ENCODE assay signal across 9 mouse cellular contexts in genomic region chr2:164725895-164726619, GRCm38 (mm10). TPM values are rescaled to one million over a fixed set of nuclear protein-coding genes. Genes with fewer than 3 reads are reported as not detected.
DNase-seq lines count a peak whose midpoint lies in the region; ATAC-seq and TF ChIP-seq lines count a peak whose summit lies in the region.
"Had no signal": no experiment of that assay in that cellular context is flagged by ENCODE, and none has a peak within 500 bp of the region (broad histone marks: within the 10 kb centered on the region; RNA-seq: fewer than 3 reads in every experiment).

No protein-coding gene starts in this region.

- H3K4me1 ChIP-seq in ES-Bruce4 (ENCODE audit: control insufficient read depth, insufficient read depth, low read length): no peaks in the 10 kb centered on the region
- peaks cover 3% of the 10 kb centered on the region; the same call in 1 of the 2 replicates for H3K4me1 ChIP-seq in small intestine, adult 2 months (ENCODE audit: control insufficient read depth, insufficient read depth, insufficient read length, low read length)

- ATAC-seq in activated CD4-positive, CD25-positive, alpha-beta regulatory T cell, adult 4 months: no peak

- TF ChIP-seq EP300 in ES-Bruce4 (IDR thresholded peaks at IDR 0.05; ENCODE audit: insufficient read depth, low read depth, low read length): no peak

- no peaks in the 10 kb centered on the region for H3K36me3 ChIP-seq in ES-Bruce4 (ENCODE audit: control insufficient read depth, insufficient read depth, low read length, poor library complexity, severe bottlenecking)
- H3K36me3 ChIP-seq in small intestine, adult 2 months (ENCODE audit: control insufficient read depth, insufficient read depth, low read length): no peaks in the 10 kb centered on the region

- H3K27ac ChIP-seq in ES-Bruce4 (ENCODE audit: insufficient read depth, low read length): no peak overlapping the region
- H3K27ac ChIP-seq in small intestine, adult 2 months (ENCODE audit: insufficient read depth, low read depth, low read length): no peak overlapping the region

- TF ChIP-seq POLR2A in ES-Bruce4 (IDR thresholded peaks at IDR 0.05; ENCODE audit: insufficient read depth, low read length): no peak
- no peak for TF ChIP-seq POLR2A in small intestine, adult 2 months (IDR thresholded peaks at IDR 0.05; ENCODE audit: low read depth, low read length)

- no peaks in the 10 kb centered on the region for H3K9me3 ChIP-seq in ES-Bruce4 (replicated peaks; ENCODE audit: control insufficient read depth, insufficient read depth, low read length, poor library complexity, severe bottlenecking)

- 20% methylated on average over 6 of the region's 6 CpGs for WGBS in small intestine, adult 2 months

- H3K4me3 ChIP-seq in ES-Bruce4 (ENCODE audit: low read depth, low read length): no peak overlapping the region
- no peak overlapping the region for H3K4me3 ChIP-seq in small intestine, adult 2 months (ENCODE audit: low read depth, low read length)

- no peak overlapping the region for H3K9ac ChIP-seq in ES-Bruce4 (ENCODE audit: low read depth, poor library complexity, severe bottlenecking)

- peak; percentile 62 for TF ChIP-seq CTCF in ES-Bruce4 (IDR thresholded peaks at IDR 0.05; ENCODE audit: low read depth, low read length)
- TF ChIP-seq CTCF in small intestine, adult 2 months (IDR thresholded peaks at IDR 0.05; ENCODE audit: extremely low read depth, insufficient read length, insufficient replicate concordance, low read depth, low read length): peak; percentile 77; the same call in 1 of the 2 replicates

- DNase-seq in ZHBTc4 (ENCODE audit: low read depth, low spot score): peak; percentile 68
- DNase-seq in embryo, embryonic 11.5 days (ENCODE audit: low read depth, low spot score): peak; percentile 52
- peak; percentile 79 for DNase-seq in heart, postnatal 4 days
- DNase-seq in layer of hippocampus, postnatal 25 days (ENCODE audit: extremely low spot score in 1 of 2, low spot score in 1 of 2): peak; percentile 37 to 79
- peak; percentile 67 for DNase-seq in lung, postnatal 25 days (ENCODE audit: low spot score)

- H3K27me3 ChIP-seq in ES-Bruce4 (ENCODE audit: control insufficient read depth, insufficient read depth, low read length, poor library complexity, severe bottlenecking): no peaks in the 10 kb centered on the region
- H3K27me3 ChIP-seq in small intestine, adult 2 months (ENCODE audit: control insufficient read depth, insufficient read depth, low read length): no peaks in the 10 kb centered on the region

RNA-seq across cellular contexts. Expression of gene Spint5, which starts 11.0 kb away (rescaled TPM):
- polyA plus RNA-seq in ES-Bruce4 (2011; ENCODE audit: insufficient read depth, insufficient read length, low read depth, missing spikeins): not detected in 2 replicates
- total RNA-seq in heart, postnatal 4 days (2021): not detected
- not detected for total RNA-seq in layer of hippocampus, postnatal 25 days (2021)
- not detected in 2 replicates for polyA plus RNA-seq in small intestine, adult 2 months (2012; rRNA removed)
- not detected for polyA plus RNA-seq in activated CD4-positive, CD25-positive, alpha-beta regulatory T cell, adult 4 months (2017; shearing (Covaris generic))
- total RNA-seq: layer of hippocampus, adult 18-20 months had no signal

RNA-seq across cellular contexts. Expression of gene Wfdc3, which starts 19.7 kb away (rescaled TPM):
- polyA plus RNA-seq in ES-Bruce4 (2011; ENCODE audit: insufficient read depth, insufficient read length, low read depth, missing spikeins): 0.60 and 1.7 TPM in 2 replicates
- total RNA-seq in heart, postnatal 4 days (2021): under 1 TPM; 0.26 to 0.27 TPM
- 1 to 10 TPM in 1 of 2 experiments, under 1 TPM in 1; 0.89 to 1.0 TPM for total RNA-seq in layer of hippocampus, postnatal 25 days (2021)
- polyA plus RNA-seq in small intestine, adult 2 months (2012; rRNA removed): 0.06 and 0.75 TPM in 2 replicates
- polyA plus RNA-seq in activated CD4-positive, CD25-positive, alpha-beta regulatory T cell, adult 4 months (2017; shearing (Covaris generic)): not detected

RNA-seq across cellular contexts. Expression of gene Dnttip1, which starts 19.7 kb away (rescaled TPM):
- polyA plus RNA-seq in ES-Bruce4 (2011; ENCODE audit: insufficient read depth, insufficient read length, low read depth, missing spikeins): 26.7 and 30.4 TPM in 2 replicates
- 10 to 100 TPM; 41.2 to 42.0 TPM for total RNA-seq in heart, postnatal 4 days (2021)
- 10 to 100 TPM; 37.0 TPM for total RNA-seq in layer of hippocampus, postnatal 25 days (2021)
- 20.9 and 37.8 TPM in 2 replicates for polyA plus RNA-seq in small intestine, adult 2 months (2012; rRNA removed)
- 1 to 10 TPM; 6.0 to 6.5 TPM for polyA plus RNA-seq in activated CD4-positive, CD25-positive, alpha-beta regulatory T cell, adult 4 months (2017; shearing (Covaris generic))

RNA-seq across cellular contexts. Expression of gene Spint4, which starts 27.8 kb away (rescaled TPM):
- not detected in 2 replicates for polyA plus RNA-seq in ES-Bruce4 (2011; ENCODE audit: insufficient read depth, insufficient read length, low read depth, missing spikeins)
- not detected for total RNA-seq in heart, postnatal 4 days (2021)
- not detected for total RNA-seq in layer of hippocampus, postnatal 25 days (2021)
- polyA plus RNA-seq in small intestine, adult 2 months (2012; rRNA removed): not detected in 2 replicates
- polyA plus RNA-seq in activated CD4-positive, CD25-positive, alpha-beta regulatory T cell, adult 4 months (2017; shearing (Covaris generic)): not detected
- total RNA-seq: layer of hippocampus, adult 18-20 months had no signal

RNA-seq across cellular contexts. Expression of gene Wfdc13, which starts 41.1 kb away (rescaled TPM):
- polyA plus RNA-seq in ES-Bruce4 (2011; ENCODE audit: insufficient read depth, insufficient read length, low read depth, missing spikeins): 0.57 TPM in 1 of 2 replicates, not detected in the other
- total RNA-seq in heart, postnatal 4 days (2021): not detected
- not detected for total RNA-seq in layer of hippocampus, postnatal 25 days (2021)
- not detected in 2 replicates for polyA plus RNA-seq in small intestine, adult 2 months (2012; rRNA removed)
- not detected for polyA plus RNA-seq in activated CD4-positive, CD25-positive, alpha-beta regulatory T cell, adult 4 months (2017; shearing (Covaris generic))
- total RNA-seq: layer of hippocampus, adult 18-20 months had no signal
